Mouse (Mus musculus): ENCODE data around the gene Trrap. TPM values are rescaled to one million over a fixed set of nuclear protein-coding genes. Genes with fewer than 3 reads are reported as not detected.
"Not testable (repeated sequence)": the region's sequence is repeated elsewhere in the genome, so short reads cannot be mapped to it uniquely, and the experiment has no call there.

Trrap gene
- total RNA-seq (2022), result 100 to 1,000 TPM; 136 to 161 (median 156) TPM

- DNase-seq (ENCODE audit: low spot score in 2 of 2), result not testable (repeated sequence)
Observed at GRCm38 (mm10) chr5:144767106-144767798, at the start of gene Trrap. TSS of gene Trrap (plus strand) at chr5:144767732.

GRCm38 (mm10) chr5:144719781-144720180 is 47.8 kb upstream of the Trrap start:
- peak in 1 of 2 experiments; percentile 77 for DNase-seq (ENCODE audit: low spot score in 2 of 2)

DNA sequence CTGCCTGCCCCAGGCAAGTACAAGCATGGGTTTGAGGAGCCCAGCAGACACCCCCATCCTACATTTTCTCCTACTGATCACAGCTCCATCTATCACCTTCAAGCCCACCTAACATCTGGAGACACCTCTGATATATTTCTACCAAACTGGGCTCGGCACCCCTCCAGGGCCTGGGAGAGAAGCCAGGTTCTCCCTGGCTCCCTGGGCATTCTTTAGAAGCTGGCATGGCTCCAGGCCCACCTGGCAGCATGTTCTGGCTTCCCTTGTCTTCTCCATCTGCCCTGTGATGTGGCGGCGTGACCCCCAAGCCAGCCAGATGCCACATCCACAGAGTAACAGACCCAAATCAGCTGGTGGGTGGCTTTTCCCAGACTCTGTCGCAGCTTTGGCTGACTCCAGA is 47.3 kb upstream of the Trrap start:
- DNase-seq (ENCODE audit: low spot score in 2 of 2), result peak in 1 of 2 experiments; percentile 72

GRCm38 (mm10) chr5:144724926-144725325 is 42.6 kb upstream of the Trrap start:
- no peak for DNase-seq (ENCODE audit: low spot score in 2 of 2)

DNA sequence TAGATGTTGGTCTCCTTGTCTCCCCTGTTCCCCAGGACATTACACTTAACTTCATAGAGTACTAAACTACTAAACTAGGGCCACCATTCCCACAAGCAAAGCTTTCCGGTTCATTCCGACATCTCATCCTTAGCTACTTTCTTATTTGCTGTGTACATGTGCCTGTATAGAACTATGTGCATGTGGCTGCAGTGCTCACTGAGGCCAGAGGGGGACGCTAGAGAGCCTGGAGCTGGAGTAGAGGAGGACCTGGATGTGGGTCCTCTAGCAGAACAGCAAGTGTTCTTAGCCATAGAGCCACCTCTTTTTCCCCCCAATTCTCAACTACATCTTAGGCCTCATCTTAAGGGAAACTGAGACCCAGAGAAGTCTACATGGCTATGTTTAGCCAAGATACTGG is 42.0 kb upstream of the Trrap start:
- DNase-seq (ENCODE audit: low spot score in 2 of 2), result no peak

GRCm38 (mm10) chr5:144727119-144727518 is 40.4 kb upstream of the Trrap start:
- DNase-seq (ENCODE audit: low spot score in 2 of 2), result peak in 1 of 2 experiments; percentile 72

DNA sequence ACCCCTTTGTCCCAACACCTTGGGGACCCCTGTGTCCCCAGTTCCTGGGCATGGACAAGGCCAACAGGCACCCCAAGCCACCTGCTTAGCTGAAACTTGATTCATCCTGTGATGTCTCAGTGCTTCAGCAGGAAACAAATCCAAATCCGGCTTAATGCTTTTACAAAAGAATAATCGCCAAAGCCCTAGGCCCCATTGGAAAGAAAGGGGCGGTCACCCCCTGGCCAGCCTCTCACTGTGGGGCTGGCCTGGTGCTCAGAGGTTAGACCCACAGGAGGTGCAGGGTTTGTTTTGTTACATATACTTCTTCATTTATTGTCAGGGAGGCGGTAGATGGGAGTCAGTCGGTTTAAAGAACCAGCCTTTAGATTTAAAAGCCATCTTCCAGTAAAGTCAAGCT is 39.3 kb upstream of the Trrap start:
- no peak for DNase-seq (ENCODE audit: low spot score in 2 of 2)

DNA sequence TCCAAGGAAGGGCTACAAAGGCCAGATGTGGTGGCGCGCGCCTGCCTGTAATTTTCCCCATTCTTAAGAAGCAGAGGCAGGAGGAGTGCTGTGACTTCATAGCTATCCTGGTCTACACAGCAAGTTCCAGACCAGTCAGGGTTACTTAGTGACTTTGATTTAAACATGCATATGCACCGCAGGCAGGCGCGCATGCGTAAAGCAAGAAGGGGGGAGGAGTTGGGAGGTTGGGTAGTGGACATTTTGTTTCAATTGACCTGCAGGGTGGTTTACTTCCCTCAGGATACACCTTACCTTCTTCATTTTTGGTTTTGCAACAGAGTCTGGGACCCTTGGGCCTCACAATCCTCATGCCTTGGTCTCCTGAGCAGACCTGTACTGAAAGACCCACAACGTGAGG is 38.3 kb upstream of the Trrap start:
- no peak for DNase-seq (ENCODE audit: low spot score in 2 of 2)

GRCm38 (mm10) chr5:144733953-144734352 is 33.6 kb upstream of the Trrap start:
- DNase-seq (ENCODE audit: low spot score in 2 of 2), result peak in 1 of 2 experiments; percentile 68

GRCm38 (mm10) chr5:144734949-144735348 is 32.6 kb upstream of the Trrap start:
- peak; percentile 53 to 82 for DNase-seq (ENCODE audit: low spot score in 2 of 2)

DNA sequence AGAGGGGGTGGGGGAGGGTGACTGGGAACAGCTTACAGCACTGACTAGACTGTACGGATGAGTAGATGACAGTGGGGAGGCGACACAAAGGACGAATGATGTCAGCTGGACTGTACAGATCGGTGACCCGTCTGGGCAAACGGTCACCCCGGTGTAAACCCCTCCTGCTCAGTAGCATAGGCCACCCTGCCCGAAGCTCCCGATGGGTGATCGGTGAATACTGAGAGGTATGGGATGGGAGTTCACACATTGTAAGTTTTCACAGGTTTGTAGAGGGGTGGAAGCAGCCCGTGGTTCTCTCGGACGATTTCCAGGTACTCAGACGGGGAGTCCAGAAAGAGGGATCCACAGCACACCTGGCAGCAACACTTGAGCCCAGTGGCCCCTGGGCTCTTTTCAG is 30.4 kb upstream of the Trrap start:
- no peak for DNase-seq (ENCODE audit: low spot score in 2 of 2)

DNA sequence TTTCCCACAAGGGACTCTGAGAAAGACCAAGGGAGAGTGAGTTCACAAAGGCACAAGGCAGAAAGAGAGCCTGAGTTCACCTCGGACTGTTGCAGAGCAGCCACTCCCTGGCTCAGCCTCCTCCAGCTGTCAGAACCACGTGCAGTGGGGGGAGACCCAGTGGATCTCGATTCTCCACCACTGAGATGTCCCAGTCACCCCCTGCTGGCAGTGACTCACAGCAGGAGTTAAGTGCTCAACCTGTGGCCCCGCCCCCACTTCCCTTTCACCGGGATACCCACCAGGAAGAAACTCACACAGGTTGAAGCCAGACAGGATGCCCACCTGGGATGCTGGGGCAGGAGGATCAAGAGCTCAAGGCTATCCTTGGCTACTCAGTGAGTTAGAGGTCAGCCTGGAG is 15.1 kb upstream of the Trrap start:
- no peak for DNase-seq (ENCODE audit: low spot score in 2 of 2)

DNA sequence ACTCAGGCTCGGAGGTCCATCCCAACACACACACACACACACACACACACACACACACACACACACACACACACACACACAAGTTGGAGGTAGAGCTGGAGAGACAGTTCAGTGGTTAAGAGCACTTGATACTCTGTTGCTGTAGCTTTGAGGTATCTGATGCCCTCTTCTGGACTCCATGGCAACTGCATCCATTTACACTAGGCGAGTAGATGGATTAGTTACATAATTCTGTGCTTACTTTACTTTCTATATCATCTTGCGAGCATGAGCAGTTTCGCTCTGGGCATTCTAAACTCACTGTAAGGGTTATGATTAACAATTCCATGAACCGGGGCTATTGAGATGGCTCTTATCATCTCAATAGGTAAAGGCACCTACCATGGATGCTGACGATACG is 14.5 kb upstream of the Trrap start:
- DNase-seq (ENCODE audit: low spot score in 2 of 2), result peak; percentile 51 to 83

DNA sequence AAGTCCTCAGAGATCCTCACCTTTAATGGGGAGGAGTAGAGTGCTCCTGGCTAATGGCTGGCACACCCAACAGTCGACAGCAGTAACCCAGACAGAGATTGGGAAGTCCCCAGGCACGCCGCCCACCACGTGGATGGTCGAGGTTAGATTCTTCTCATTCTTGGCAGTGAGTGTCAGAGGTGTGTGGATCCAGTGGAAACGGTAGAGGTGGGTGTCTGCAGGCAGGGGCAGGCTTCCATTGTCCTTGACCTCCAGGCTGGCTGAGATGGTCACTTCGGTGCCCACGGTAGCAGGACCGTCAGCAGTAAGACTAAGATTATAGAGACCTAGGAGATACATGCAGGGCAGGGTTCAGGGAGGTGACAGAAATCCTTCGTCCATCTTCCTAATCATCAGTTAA is 12.3 kb upstream of the Trrap start:
- no peak for DNase-seq (ENCODE audit: low spot score in 2 of 2)

- no peak for DNase-seq (ENCODE audit: low spot score in 2 of 2)
Observed at GRCm38 (mm10) chr5:144757402-144757801, 10.1 kb upstream of the Trrap start.

DNA sequence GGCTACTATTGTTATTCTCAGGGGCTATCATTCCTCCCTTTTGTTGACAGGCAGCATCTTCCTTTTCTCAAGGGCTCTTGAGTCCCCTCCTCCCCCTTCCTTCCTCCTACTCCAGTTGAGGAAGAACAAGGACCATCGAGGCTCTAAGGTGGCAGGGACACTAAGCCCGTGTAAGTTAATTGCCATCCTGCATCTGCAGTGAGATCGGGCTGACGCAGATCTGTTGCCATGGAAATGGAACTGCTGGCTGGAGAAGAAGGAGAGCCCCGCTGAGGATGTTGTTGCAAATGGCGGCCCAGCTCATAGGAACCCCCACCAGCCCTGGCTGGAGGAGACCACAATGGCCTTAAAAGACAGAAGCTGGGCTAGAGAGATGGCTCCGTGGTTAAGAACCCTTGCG is 9.1 kb upstream of the Trrap start:
- DNase-seq (ENCODE audit: low spot score in 2 of 2), result no peak

- peak; percentile 61 to 89 for DNase-seq (ENCODE audit: low spot score in 2 of 2)
Observed at GRCm38 (mm10) chr5:144761161-144761868, 6.2 kb upstream of the Trrap start, which contains the start of gene Tmem130. TSS of gene Tmem130 (minus strand) at chr5:144761818.

DNA sequence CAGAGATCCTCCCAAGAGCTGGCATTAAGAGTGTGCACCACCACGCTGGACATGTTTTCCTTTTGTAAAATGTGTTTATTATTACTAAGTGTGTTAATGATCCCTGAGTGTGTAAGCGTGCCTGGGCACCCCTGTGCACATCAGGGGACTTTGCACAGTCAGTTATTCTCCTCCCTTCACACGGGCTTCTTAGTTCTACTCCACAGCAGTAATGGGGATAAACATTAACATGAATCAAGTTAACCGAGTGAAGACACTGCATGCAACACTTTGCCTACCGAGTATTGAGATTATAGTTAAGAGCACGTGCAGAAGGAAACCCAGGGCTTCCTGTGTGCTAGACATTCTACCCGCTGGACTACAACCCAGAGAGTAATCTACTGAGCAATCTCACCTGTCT is 1.5 kb upstream of the Trrap start:
- DNase-seq (ENCODE audit: low spot score in 2 of 2), result no peak

- DNase-seq (ENCODE audit: low spot score in 2 of 2), result no peak
Observed at GRCm38 (mm10) chr5:144766646-144767045, 886 bp upstream of the Trrap start.

GRCm38 (mm10) chr5:144767911-144768841 is 644 bp downstream of the Trrap start:
- DNase-seq (ENCODE audit: low spot score in 2 of 2), result peak; percentile 84 to 88

- no peak for DNase-seq (ENCODE audit: low spot score in 2 of 2)
Observed at GRCm38 (mm10) chr5:144769067-144769482, 1.5 kb downstream of the Trrap start.

DNA sequence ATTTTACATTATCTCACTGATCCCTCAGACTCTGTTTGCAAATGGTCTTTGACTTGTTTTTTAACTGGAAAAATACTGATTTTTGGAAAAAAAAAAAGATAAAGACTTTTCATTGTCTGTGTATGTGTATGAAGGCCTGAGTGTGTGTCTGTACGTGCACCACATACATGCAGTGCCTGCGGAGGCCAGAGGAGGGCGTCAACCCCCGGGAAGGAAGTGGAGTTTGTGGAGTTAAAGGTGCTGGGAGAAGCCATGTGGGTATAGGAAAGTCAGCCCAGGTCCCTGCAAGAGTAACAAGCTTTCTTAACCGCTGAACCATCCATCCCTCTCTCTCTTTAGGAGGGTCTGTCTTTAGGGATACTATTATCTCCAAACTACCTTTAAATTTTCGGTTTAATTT is 5.7 kb downstream of the Trrap start:
- no peak for DNase-seq (ENCODE audit: low spot score in 2 of 2)

Data from left cerebral cortex, adult 8-10 months (tissue).